Mouse (Mus musculus): Measurements from ENCODE around the gene Ace3.

Ace3 gene

GRCm38 (mm10) chr11:106044349-106044748 is 49.9 kb downstream of the Ace3 start:
- DNase-seq (ENCODE audit: low spot score), result no peak

- DNase-seq (ENCODE audit: low spot score), result no peak
These were observed 50.8 kb downstream of the Ace3 start for GRCm38 (mm10) chr11:106045256-106045655.

GRCm38 (mm10) chr11:106045780-106046179 is 51.3 kb downstream of the Ace3 start:
- no peak for DNase-seq (ENCODE audit: low spot score)

GRCm38 (mm10) chr11:106046584-106046983 is 52.1 kb downstream of the Ace3 start:
- DNase-seq (ENCODE audit: low spot score), result no peak

- DNase-seq (ENCODE audit: low spot score), result no peak
These were observed 59.4 kb downstream of the Ace3 start for GRCm38 (mm10) chr11:106053921-106054320.

- DNase-seq (ENCODE audit: low spot score), result no peak
These were observed 60.1 kb downstream of the Ace3 start for GRCm38 (mm10) chr11:106054600-106054999.

Measured in lung, postnatal 25 days (tissue).